Mouse (Mus musculus) right cerebral cortex, postnatal 25 days (tissue): ENCODE results near the gene Epha2.

ENCODE experiments used
- DNase-seq: peaks from one replicate; pipeline ENCODE4 v3.0.0; 2022

Epha2 gene

DNA sequence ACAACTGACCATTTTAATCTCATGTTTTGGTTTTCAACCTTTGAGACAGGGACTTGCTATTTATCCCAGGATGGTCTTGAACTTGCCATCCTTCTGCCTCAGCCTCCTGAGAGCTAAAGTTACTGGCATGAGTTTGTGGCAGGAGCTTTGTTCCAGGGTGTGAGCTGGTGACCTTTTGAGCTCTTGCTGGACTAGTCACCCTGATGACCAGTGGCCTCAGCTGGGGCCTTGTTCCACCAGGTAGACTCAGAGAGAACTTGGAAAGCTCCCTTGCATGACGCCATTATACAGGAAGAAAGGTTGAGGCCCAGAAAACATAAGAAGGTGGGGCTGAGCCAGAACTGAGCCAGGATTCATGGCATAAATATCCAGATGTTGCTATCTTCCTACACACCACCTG lies 20.6 kb upstream of the Epha2 start:
- DNase-seq = no peak

DNA sequence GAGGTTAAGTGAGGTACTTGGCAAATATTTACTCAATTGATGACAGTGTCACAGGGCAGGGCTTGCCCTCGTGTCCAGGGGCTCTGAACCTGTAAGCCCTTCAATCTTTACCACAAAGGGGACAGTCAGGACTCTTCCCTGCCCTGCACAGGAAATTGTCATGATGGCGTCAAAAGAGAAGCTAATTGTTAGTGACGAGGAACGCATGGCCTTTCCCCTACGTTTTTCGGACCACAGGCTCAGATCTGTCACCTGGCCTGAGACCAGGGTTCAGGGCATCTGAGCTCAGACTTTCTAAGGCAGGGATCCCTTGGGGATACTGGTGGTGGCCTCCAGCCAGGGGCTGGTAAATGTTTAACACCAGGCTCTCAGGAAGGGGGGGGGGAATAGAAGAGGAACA lies 19.9 kb upstream of the Epha2 start:
- no peak for DNase-seq

DNA sequence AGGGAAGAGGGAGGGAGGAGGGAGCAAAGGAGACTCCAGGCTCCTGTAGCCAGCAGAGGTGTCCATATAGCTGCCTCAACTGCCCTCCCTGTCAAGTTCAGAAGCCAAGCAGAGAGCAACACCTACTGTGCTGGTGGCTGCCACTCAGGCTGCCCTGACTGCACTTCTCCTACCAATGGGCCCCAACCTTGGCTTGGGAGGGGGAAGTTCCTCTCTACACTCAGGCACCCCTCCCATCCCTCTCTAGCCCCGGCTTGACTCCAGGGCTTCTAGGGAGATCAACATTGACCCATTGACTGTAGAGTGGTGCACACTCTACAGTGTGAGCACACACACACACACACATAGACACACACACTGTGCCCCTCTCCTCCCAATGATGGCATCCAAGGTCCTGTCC lies 19.5 kb upstream of the Epha2 start:
- DNase-seq = no peak

DNA sequence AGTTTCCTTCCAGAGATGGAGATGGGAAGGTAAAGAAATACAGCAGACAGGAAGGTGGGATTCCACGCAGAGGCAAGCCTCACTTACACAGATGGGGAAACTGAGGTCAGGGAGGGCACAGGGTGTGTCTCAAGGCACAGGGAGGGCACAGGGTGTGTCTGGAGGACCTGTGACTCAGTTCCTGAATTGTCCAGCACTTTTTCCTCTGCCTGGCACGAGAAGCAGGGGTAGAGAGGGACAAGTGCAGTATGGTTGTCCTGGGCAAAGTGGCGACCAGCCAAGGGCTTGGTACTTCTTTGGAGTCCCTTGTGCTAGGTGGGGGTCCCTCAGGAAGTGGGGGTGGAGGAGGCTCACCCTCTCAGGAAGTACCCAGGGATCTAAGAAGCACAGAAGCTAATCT lies 19.0 kb upstream of the Epha2 start:
- no peak for DNase-seq

DNA sequence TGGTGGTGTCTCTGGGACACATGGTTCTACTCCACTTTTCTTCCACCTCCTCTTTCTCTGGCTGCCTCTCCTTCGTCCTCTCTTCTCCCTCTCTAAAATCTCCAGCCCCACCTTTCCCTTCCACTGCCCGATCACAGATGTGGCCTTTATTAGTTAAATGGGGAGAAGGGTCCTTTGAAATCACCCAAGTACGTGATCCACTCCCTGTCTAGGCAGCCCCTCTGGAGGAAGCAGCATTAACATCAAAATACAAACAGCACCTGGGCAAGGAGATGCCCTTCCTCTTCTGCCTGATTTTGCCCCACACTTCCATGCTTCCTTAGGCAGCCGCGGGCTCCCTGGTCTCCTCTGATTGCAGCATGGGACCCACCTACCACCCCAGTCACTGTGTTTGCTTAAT lies 18.4 kb upstream of the Epha2 start:
- no peak for DNase-seq

DNA sequence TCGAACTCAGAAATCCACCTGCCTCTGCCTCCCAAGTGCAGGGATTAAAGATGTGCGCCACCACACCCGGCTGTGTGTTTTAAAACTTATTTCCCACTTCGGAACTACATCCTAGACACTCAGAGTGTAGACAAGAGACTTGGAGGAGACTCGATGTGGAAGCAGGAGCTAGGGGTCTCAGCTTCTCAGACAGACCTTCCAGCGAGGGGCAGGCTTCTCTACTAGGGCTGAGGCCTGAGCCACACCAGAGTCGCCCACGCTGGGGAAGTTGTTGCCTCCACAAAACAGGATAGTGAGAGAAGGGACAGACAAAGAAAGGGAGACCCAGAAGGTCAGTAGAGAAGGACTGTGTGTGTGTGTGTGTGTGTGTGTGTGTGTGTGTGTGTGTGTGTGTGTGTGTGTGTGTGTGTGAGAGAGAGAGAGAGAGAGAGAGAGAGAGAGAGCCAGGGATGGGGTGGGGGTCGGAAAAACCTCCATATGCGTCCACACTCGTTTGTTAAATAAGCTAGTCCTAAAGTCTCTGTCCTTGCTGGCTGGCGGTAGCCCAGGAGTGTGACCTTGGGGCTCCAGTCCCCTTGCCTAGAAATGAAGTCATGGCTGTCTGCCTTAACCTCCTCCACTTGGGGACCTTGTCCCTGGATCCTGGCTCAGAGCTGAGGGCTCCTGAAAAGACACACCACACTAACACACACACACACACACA lies 17.7 kb upstream of the Epha2 start:
- no peak for DNase-seq

DNA sequence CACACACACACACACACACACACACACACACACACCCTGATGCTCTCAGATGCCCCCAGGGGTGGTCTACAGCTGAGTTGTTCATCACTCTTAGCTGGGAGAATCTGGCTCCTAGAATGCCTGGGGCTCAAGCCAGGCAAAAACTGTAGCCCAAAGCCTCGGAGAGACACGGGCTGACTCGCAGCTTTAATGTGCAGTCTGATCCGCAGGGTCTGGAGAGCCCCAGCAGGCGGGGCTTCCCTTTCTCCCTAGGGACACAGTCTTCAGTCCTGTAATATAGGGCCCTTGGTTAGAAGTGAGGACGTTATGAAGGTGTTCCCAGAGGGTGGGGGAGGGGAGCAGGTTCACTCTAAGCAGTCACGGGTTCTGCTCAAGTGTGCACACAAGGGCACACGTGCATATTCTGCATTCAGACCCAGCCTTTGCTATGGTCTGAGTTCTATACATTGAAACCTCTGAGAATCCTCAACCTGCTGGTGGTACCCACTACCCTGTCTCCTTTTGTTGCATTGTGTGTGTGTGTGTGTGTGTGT lies 17.1 kb upstream of the Epha2 start:
- no peak for DNase-seq

DNA sequence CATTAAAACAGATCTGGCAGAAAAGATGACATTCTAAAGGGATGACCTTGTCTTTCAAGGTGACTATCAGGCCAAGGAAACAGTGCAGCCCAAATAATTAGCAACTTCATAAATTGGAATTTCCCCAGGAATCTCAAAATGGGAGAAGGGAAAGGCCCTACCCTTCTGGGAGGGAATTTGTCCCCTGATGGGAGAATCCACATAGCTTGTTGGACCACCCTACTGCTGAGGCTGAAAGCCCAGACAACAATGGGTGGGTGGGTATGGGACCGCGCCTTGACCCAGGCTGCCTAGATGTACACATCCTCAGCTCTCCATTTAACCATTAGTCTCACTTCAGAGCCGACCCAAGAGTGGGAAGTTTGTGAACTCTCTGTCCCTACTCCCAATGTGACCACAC lies 16.6 kb upstream of the Epha2 start:
- no peak for DNase-seq

DNA sequence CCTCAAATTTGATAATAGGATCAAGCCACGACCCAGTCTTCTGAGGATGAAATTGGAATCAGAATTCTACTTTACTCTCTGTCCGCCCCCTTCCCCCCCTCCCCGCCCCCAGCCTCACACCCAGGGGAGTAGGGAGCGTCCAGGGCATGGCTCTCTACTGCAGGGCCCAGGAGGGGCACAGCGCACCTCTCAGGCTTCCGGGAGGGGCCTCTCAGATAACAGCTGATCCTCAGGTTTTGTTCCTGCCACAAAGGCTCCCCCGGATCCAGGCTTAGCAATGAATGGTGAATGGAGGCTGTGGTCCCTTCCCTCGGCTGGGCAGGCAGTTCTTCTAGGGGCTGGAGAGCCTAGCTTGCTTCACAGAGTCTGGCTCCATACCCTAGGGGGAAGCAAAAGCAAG lies 15.9 kb upstream of the Epha2 start:
- no peak for DNase-seq

DNA sequence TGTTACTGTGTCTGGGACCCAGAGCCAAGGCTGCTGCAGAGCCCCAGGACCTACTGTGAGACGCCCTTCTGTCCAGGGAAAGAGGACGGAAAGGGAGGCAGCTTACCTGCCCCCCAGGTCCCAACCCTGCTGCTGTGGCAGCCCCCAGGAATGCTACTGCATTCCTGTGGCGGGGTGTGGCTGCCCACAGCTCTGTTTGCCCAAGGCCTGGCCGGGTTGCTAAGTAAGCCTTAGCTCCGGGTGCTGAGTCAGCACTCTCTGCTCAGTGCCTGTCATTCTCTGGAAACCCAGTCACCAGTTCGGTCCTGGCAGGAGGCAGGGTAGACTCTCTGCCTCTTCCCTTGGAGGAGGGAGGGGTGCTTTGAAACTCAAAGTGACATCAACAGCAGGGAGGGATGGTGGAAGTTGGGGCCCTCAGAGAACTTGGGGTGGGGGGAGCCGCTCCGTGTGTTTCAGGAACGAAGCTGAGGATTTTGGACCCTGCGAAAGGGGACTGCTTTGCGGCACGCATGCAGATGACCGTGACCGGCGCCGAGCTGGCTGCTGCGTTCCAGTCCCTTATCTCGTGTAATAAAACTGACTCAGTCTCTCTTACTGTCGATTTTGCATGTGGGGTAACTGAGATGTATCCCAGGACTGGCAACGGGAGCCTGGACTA lies 14.1 kb upstream of the Epha2 start:
- DNase-seq = no peak

DNA sequence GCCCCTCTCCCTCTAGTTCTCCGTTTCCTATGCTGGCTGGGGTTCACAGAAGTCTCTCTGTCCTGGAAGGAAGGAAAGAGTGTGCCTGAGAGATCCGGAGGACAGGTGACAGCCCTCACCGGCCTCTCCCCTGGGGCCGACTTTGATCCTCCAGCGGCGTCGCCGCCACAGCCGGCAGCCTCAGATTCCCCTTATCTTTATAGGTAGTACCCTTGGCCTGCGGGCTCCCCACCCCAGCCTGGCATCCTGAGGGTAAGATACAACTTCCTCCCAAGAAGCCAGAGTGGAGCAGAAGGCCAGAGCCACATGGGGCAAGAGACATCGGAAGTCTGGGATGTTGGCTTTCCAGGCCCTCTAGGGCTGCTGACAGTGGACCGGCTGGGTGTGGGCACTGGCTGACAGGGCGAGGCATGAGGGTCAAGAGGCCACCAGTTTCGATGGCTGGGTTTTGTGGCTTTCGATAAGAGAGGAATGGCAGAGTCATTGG lies 13.5 kb upstream of the Epha2 start:
- no peak for DNase-seq

DNA sequence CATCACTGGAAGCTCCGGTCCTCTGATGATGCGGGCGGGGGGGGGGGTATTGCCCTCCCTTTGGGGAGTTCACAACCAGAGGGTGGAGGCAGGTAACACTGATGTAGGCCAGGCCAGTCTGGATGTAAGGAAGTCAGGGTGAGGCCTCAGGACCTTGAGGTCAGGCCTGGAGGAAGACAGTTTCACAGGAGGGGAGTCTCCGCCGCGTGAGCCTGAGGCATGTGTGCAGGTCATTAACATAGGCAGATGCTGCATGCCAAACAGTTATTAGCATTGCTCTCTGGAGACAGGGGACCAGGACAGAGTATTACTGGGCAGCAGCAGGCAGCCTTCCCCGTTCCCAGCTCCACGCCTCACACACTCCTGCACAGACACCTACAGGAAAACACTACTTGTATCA lies 12.9 kb upstream of the Epha2 start:
- DNase-seq = no peak

DNA sequence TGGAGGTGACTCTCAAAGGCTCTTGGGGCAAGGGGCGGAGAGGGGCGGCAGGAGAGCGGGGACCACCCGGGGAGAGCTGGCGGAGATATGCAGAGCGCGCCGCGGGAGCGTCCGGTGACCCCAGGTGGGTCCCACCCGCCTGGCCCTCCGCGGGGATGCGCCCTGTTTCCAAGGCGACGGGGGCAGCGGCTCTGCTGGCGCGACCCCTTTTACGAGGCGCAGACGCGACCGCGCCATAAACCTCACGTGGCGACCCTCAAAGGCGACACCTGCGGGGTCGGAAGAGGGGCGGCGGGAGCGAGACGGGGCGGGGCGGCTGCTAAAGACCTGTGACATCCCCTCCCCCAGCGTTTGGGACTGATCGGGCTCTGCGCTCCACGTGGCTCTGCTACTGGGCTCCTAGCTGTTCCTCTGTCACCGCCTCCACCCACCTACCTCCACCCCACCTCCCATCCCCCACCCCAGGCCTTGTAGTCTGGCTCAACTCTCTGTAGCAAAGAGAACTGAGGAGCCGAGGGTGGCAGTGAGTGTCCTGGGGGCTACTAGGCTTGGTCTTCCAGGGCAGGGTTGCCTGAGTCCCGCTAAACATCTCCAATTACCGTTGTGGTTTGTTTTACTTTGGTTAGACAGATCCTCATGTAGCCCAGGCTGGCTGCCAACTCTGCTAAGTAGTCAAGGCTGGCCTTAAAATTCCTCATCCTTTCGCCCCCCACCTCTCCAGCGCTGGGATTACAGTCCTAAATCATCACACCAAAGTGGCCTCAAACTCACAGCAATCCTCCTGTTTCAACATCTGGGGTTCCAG lies 9.3 kb upstream of the Epha2 start:
- no peak for DNase-seq

DNA sequence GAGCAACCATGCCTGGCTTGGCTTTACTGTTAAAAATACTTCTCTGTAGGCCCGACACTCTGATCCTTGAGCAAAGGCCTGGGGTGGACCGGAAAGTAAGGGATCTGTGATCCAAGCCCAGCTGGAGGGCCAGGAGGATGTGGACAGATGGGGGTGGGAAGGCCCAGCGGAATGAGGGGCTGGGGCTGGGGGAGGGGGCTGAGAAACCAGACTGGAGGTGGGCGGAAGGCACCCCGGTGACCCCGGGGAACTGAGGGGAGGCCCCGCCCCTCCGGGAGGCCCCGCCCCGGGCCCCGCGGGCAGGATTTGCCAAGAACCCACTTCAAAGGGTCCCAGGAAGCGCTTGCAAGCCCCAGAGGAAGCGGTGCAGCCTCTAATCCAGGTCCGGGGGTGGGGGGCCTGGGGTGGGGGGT lies 5.3 kb upstream of the Epha2 start:
- DNase-seq = no peak

DNA sequence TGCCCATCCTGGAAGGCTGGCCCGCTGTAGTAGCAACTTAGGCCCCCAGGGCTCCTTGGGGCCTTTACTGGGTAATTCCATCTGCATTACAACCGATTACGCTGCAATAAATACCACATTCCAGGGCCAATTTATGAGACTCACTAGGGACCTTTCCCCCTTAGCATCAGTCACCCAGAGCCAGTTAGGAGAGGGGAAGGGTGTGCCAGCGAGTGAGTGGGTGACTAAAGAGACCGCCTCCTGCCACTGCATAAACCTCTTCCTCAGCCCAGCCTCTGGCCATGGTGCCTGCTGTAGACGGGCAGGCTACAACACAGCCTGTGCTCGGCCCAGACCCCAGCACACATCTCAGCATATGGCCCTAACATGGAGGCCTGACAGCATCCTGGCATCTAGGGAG lies 3.1 kb upstream of the Epha2 start:
- no peak for DNase-seq

DNA sequence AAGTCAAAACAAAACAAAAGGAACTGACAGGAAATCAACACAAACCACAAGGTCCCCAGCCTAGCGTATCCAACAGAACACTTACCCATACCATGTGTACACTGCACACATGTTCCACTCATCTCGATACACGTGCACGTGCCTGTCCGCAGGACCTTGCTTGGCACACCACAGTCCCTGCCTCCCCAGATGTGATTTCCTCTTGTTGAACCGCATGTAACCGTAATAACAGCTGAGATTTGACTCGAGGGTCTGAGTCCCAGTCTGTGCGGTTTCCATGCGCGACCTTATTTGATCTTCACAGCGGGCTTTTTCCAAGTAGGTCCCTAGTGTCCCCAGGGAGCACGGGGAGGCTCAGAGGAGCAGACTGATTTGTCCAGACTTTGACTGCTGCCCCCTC lies 1.7 kb upstream of the Epha2 start:
- DNase-seq = no peak

DNA sequence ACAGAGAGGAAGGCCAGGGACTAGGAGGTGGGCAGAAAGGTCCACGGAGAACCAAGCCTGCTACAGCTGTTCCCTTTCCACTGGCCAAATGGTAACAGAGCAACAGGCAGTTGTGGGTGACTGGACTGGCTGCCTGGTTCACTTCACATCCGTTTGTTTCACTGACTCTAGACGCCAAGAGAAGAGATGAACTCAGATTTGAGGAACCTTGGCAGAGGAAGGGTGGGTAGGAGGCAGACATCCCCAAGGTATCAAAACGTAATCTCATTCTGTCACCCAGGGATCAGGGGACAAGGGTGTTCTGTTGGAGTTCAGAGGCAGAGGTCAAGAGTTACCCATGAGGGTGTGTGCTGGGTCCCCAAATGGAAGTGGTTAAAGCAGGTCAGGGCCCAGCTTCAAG lies 844 bp upstream of the Epha2 start:
- DNase-seq = no peak

DNA sequence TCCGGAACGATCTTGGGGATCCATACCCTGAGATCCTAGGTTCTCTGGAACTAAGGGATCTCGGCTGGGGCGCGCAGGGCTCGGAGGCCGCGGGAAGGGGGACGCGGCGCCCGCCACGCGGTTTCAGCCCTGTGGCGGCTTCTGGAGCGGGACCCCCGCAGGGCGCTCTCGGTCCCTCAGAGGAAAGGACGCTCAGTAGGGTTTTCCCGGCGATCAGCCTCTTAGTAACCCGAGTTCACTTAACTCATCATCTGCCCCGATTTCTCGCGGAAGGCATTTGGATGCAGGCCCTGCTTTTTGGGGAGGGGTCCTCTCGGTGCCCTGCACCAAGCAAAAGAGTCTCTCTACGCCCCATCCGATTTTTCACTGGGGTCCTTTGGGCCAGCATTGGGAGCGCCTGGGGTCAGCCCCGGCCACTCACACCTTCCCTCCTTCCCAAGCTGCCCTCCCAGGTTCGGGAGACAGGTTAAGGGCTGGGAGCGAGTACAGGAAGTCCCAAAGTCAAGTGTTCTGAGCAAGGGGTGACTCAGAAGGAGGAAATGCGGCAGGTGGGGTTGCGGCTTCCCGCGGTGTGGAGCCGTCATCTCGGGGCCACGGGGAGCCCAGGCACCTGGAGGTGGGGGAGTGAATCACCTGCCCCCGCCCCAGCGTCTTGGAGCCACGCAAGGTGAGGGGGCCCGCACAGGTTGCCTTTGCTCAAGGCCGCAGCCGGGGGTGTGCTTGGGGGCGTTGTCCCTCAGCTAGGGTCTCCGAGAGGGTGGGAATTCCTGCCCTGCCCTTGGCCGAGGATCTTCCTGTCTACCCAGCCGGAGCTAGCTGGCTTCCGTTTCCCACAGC lies 769 bp downstream of the Epha2 start:
- peak; percentile 12 for DNase-seq

DNA sequence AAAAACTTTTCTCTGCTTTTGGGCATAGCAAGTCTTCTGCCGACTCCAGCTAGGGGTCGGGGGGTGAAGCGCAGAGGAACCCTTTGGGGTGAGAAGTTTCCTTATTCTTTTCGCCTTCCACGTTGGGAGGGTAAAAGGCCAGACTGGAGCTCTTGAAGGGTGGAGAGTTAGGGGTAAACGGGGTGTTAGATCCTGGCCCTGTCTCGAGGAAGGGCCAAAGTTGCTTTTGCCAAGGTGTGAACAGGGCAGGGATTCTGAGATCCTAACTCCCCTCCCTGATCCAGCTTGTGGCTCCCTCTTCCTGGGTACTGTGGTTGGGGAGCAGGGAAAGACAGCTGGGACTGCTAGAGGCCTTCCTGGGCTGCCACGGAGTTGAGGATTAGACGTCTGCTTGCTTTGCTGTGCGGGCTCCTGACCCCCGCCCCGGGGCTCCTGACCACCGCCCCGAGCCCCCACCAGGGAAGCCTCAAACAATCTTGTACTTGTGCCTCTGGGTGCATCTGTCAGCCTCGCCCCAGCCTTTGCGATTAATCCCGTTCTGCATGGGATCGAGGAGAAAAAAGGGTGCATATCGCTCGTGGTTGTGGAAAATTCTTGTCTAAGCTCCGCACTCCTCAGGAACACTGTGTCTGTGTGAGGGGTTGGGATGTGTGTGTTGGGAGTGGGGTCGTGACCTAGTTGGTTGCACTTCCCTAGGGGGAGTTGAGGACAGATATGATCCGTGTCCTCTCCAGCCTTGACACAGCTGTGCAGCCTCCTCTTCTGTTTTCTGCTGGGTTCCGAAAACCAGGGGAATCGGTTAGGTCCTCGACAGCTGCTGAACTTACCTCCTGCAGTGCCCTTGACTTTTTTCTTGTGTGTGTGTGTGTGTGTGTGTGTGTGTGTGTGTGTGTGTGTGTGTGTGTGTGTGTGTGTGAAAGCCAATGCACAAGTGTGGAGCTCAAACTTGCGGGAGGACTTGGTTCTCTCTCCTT lies 1.7 kb downstream of the Epha2 start:
- DNase-seq = no peak

DNA sequence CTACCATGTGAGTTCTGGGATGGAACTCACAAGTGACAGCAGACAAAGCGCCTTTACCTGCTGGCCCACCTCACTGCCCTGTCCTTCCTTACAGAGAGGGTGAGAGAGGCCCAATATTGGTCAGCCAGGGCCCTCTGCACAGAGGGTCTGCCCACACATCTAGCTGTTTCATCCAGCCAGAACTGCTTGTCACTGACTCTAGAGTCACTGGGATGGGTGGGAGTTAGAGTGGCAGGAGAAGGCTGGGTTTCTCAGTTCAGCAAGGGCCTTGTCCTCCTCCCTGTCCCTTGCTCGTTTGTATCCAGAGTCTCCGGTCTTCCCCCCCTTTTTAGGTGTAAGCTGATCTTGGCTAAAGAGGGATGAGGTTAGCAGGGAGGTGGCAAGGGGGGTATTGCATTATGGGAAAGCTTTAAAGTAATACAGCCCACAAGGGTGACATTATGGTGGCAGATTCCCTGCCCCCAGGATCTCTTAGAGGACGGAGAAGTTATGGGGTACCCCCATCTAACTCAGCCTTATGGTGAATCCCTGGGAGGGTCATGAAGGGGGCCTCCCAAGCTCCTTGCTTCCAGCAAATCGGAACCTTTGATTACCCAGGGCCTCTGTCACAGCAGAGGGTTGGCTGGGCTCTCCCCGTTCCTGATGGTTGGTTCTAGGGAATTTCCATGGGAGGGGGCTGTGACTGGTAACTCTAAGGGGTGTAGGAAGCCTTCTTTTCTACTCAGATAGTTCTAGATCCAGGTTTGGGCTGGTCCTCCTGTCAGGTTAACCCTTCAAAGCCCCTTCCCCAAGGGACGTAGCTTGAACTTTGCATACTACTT lies 2.6 kb downstream of the Epha2 start:
- DNase-seq = no peak

DNA sequence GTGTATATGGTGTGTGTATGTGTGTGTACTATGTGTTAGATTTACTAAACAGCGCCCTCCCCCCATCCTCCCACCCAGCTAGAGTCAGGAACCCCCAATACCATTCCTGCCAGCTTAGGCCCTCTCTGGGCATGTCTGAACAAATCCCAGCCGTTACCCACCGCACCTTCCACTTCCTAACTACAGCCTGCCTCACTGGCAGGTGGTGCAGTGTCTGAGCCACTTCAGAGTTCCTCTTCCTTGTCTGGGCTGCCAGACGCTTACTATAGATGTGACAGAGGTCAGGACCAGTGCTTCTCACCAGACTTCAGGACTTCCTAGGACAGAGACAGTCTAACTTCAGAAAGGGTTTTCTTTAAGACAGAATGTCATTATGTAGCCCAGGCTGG lies 3.2 kb downstream of the Epha2 start:
- DNase-seq = no peak
